ENCODE assay signal across 15 mouse cellular contexts in the genomic region with DNA sequence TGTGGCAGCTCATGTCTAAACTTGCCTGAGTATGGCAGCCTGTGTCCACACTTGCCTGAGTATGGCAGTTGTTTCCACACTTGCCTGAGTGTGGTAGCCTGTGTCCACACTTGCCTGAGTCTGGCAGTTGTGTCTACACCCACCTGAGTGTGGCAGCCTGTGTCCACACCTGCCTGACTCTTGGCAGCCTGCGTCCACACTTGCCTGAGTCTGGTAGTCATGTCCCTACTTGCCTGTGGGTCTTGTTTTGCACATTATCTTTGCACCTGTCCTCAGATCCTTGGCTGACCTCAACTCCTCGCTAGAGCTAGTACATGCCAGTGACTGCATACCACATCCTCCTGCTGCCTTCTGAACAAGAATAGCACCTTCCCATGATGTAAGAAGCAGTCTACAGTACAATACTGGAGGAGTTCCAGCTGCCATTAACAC.
DNase-seq lines count a peak whose midpoint lies in the region; ATAC-seq and TF ChIP-seq lines count a peak whose summit lies in the region.
"Had no signal": no experiment of that assay in that cellular context is flagged by ENCODE, and none has a peak within 500 bp of the region (broad histone marks: within the 10 kb centered on the region; RNA-seq: fewer than 3 reads in every experiment).

No protein-coding gene starts in this region.

- DNase-seq in lung, postnatal 0 days (ENCODE audit: low spot score), result no peak
- no peak for DNase-seq in lung, postnatal 25 days (ENCODE audit: low spot score)
- DNase-seq in heart, adult 8-10 months (ENCODE audit: low spot score), result peak; percentile 56
- peak; percentile 34 to 50 for DNase-seq in heart, postnatal 14 days
- peak; percentile 39 for DNase-seq in splenic B cell, adult 2 months (ENCODE audit: low read depth, low spot score)
- no peak for DNase-seq in left cerebral cortex, postnatal 10 days (ENCODE audit: extremely low spot score in 1 of 2, low spot score in 2 of 2)
- no peak for DNase-seq in layer of hippocampus, postnatal 36 days
- DNase-seq: cerebellum, adult 2 months; embryo, embryonic 11 days; lung, postnatal 10 days; right cerebral cortex, postnatal 14 days; thymus, adult 2 months had no signal

- no peak overlapping the region for H3K4me2 ChIP-seq in lung, postnatal 0 days (replicated peaks; ENCODE audit: low read depth, low read length)
- H3K4me2 ChIP-seq: midbrain, embryonic 12.5 days had no signal

- no peak for TF ChIP-seq EP300 in lung, postnatal 0 days (IDR thresholded peaks at IDR 0.05)

- no peak overlapping the region for H3K27ac ChIP-seq in lung, postnatal 0 days (ENCODE audit: low read length)
- H3K27ac ChIP-seq: kidney, postnatal 0 days; midbrain, embryonic 12.5 days had no signal

- 0 out of 2 replicates have a peak, but pooled peaks have one; percentile 12 for ATAC-seq in lung, postnatal 0 days
- ATAC-seq: forebrain, embryonic 16.5 days had no signal

- no peaks in the 10 kb centered on the region for H3K36me3 ChIP-seq in lung, postnatal 0 days (ENCODE audit: insufficient read depth, low read length)
- H3K36me3 ChIP-seq in splenic B cell, adult 2 months (ENCODE audit: control insufficient read depth, insufficient read depth, low read length, poor library complexity, severe bottlenecking), result no peaks in the 10 kb centered on the region
- H3K36me3 ChIP-seq: midbrain, embryonic 12.5 days had no signal

- TF ChIP-seq CTCF in lung, postnatal 0 days (IDR thresholded peaks at IDR 0.05), result no peak

- H3K9ac ChIP-seq in lung, postnatal 0 days (replicated peaks; ENCODE audit: low read depth), result no peak overlapping the region
- H3K9ac ChIP-seq: midbrain, embryonic 12.5 days had no signal

- no peaks in the 10 kb centered on the region for H3K9me3 ChIP-seq in lung, postnatal 0 days (ENCODE audit: low read length)
- H3K9me3 ChIP-seq: midbrain, embryonic 12.5 days had no signal

- intact Hi-C loops in heart, postnatal 14 days (cut with DNase I), result no loop called here
- intact Hi-C loops in left cerebral cortex, postnatal 10 days (cut with DNase I), result no loop called here

- H3K4me1 ChIP-seq in lung, postnatal 0 days (ENCODE audit: insufficient read depth, low read depth, low read length), result 0 out of 2 replicates have a peak, but pooled peaks cover 3% of the 10 kb centered on the region
- H3K4me1 ChIP-seq: midbrain, embryonic 12.5 days had no signal

- no peaks in the 10 kb centered on the region for H3K27me3 ChIP-seq in lung, postnatal 0 days (replicated peaks; ENCODE audit: insufficient read depth, low read length)
- H3K27me3 ChIP-seq in splenic B cell, adult 2 months (ENCODE audit: control insufficient read depth, insufficient read depth, low read length, poor library complexity, severe bottlenecking), result no peaks in the 10 kb centered on the region
- H3K27me3 ChIP-seq: midbrain, embryonic 12.5 days had no signal

- H3K4me3 ChIP-seq in lung, postnatal 0 days (ENCODE audit: low read depth, low read length), result no peak overlapping the region
- H3K4me3 ChIP-seq: midbrain, embryonic 12.5 days had no signal

- WGBS in lung, postnatal 0 days, result 58% methylated on average over 2 of the region's 2 CpGs

Comparison
In these comparisons a context has a peak if more than half of its experiments do, and no peak if none do; other contexts are left out.
1. DNase-seq: peak in heart, adult 8-10 months (single experiment), heart, postnatal 14 days (2 of 2) and splenic B cell, adult 2 months (single experiment); none in lung, postnatal 0 days (single experiment), lung, postnatal 25 days (single experiment), left cerebral cortex, postnatal 10 days (0 of 2) and layer of hippocampus, postnatal 36 days (0 of 2).